Mouse (Mus musculus) 3T3-L1 (cell line): Measurements from ENCODE around the gene Slc3a2.
A peak's percentile ranks its signal among the peaks of the same experiment; 100 is the strongest.

Experiments used
- DNase-seq: peaks from one replicate; pipeline ENCODE4 v3.0.0-alpha.2; 2015; ENCODE audit warnings: low read depth, low spot score

The Slc3a2 gene

DNA sequence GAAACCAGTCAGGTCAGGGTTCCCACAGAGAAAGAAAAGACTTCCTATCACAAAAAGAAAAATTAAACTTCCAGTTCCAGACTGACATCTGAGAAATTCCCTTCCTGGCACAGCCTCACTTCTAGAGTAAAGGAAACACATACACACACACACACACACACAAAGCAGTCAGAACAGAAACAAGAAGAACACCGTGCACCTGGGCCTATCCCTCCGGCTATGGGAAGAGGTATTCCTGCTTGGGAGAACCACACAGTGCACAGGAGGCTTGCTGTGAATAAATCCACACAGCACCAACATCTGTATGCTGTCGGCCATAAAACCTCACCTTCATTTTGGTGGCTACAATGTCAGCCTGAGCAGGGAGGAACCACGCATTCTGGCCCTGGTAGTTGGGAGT lies 11.7 kb downstream of the Slc3a2 start:
- peak; percentile 38 for DNase-seq

DNA sequence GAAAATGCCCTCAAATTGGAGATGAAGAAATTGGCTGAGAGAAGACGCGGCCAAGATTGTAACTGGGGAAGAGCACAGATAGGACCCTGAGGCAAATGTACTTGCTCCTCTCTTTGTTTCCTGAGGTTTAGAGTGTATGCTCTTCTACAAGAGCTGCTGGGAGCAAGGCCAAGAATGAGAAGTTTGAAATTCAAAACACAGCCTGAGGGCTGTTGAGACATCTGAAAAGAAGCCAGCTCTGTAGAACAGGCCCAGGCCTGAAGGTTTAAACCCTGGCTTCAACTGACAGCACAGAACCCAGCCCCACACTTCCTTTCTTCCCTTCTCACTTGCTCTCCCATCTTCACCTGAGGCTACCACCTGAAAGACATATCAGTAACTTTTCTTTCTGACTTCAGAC lies 13.1 kb downstream of the Slc3a2 start:
- DNase-seq, result peak; percentile 96

DNA sequence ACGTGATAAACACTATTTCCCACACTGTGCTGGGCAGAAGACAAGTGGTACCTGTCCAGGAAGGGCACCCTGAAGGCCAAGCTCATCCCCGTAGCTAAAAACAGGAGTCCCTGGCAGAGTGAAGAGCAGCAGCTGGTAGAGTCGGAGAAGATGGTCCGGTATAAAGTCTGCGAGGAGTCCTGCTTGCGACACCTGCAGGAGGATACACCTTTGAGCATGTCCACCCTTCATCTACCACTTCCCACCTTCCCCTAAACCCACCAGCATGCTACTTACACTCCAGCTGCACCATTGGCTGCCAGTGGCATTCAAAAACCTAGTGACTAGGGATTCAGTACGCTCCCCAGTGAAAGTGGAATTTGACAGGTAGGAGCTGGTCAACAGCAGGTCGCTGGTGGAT lies 14.2 kb downstream of the Slc3a2 start:
- DNase-seq, result no peak

DNA sequence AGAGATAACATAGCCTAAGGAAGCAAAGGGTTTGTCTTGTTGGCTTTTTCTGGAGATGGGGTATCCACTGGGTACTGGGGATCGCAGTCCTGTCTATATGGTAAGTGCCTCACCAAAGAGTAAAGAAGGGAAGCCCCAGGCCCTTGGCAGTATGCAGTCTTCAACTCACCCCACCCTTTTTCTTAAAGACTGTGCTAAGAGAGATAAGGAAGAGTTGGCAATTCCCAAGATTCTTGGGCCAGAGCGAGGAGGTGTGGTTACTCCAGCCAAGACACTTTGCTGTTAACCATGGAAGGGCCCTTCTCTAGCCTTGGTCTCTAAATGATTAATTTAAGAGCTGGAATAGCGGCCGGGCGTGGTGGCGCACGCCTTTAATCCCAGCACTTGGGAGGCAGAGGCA lies 16.2 kb downstream of the Slc3a2 start:
- DNase-seq, result no peak

DNA sequence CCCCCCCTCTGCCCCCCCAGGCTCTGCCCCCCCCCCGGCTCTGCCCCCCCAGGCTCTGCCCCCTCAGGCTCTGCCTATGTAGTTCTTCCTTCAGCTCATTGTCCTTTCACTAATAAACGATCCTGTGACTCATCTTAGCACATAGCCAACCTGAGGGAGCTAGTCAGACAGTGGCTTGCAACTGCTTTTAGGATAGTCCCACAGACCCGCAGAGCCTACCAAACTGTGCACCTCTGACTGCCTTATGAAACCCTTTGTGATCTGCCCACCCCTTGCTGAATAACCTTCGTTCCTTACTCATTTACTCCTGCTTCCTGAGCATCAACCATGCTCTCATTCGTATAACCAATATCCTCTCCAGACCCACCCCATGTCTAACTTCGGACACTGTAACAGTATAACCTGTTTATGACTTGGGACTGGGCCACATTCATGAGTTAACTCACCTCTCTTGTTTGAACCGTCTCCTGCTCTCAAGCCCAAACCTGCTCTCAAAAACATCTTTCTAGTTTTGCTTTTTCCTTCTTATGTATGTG lies 17.0 kb downstream of the Slc3a2 start:
- peak; percentile 69 for DNase-seq

DNA sequence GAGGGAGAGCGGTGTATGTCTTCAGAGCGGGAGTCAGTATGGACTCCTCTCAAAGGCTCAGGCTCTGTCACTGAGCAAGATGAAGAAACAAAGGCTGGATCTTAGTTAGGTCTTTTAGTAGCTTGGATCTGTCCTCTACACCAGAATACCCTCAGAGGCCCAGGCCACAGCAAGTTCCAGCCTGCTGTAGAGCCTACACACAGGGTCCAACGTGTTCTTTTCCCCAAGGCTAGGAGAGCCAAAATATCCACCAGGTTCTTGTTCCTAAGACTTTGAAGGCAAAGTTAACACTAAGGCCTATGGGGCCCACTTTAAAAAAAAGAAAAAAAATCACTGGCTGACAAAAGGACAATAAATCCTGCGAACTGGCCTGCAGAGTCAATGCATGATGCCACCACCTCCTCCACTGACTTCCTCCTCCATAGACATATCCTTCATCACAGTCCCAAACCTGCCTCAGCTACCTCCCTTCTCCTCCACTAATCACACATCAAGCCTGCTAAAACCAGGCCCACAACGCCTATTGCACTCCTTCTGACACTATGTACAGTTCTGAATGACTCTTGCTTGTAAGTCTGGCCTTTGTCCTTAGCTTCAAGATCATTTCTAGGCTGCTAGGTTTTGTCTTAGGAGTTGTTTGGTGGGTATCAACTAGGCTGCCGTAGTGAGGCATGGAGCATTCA lies 18.0 kb downstream of the Slc3a2 start:
- peak; percentile 25 for DNase-seq

DNA sequence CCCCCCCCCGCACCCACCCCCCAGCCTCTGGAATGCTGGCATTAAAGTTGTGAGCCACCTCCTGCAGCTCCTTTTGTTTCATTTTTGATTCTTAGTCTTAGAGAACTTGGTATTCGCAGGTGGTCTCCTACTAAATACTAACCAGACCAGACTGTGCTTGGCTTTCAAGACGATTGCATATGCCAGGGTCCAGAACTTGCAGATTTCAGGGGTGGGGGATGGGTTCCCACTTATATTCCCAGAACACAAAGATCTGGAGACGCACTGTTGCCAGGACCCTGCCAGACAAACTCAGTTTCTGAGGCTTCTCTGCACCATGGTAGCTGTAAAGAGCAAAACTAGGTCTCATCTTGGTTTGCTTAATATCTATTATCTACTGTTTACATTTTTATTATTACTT lies 19.6 kb downstream of the Slc3a2 start:
- no peak for DNase-seq

DNA sequence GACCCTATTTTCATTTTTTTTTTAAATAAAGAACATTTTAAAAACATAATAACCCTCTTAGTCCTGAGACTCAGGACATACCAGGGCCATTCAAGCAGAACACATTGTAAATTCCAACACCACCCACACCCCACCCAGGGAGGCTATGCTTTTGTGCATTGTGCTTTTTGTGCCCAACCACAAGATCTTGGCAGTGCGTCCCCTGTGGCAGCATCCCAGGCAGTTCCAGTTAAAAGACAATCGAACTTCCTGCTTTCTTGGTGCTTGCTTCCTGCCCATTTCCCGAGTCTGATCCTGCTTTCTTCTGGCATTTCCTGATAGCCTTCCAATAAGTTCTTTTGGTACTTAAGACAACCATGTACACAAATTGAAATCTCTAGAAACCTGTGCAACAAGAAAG lies 20.7 kb downstream of the Slc3a2 start:
- peak; percentile 91 for DNase-seq

DNA sequence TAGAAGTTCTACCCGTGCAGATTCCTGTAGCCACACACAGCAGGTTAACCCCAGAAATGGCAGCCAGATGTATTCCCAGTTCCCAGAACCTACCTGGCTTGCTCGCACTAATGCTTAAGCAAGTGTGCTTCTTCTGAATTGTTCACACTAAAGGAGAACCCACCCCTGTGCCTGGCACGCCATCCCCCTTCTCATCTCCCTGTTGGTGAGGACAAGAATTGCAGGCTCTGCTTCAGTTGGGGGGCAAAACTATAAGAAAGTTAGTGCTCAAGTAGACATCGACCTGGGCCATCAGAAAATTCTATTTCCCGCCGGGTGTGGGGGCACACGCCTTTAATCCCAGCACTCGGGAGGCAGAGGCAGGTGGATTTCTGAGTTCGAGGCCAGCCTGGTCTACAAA lies 23.5 kb downstream of the Slc3a2 start:
- DNase-seq, result no peak

DNA sequence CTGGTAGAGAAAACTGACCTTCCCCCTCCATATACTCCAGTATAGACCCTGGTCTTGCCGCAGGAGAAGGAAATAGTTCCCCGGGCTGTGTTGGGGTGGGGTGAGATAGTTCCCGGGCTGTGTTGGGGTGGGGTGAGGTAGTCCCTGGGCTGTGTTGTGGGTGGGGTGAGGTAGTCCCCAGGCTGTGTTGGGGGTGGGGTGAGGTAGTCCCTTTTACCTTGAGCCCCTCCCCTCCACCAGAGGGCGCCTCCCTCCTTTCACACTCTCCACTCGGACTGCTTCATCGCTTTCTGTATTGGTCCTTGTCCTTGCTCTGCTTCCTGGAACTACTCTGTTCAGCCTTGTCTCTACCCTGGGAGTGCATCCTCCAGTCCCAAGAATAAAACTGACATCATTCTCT lies 27.8 kb downstream of the Slc3a2 start:
- DNase-seq, result peak; percentile 48

DNA sequence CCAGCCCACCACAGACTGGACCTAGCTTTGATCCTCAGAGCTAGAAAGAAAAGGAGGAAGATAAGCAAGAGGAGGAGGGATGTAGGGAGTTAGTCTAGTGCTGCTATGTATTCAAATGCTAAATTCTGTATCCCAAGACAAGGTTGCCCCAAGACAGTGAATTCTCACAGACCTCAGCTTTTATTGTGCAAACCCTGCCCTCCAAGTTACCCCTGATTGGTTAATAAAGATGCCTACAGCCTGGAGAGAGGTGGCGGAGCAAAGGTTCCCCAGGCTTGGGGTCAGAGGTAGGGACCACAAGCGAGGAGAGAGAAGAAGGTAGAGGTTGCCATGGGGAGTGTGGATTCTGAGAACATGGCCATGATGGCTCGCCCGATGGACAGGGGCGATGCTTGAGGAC lies 30.4 kb downstream of the Slc3a2 start:
- DNase-seq, result no peak

DNA sequence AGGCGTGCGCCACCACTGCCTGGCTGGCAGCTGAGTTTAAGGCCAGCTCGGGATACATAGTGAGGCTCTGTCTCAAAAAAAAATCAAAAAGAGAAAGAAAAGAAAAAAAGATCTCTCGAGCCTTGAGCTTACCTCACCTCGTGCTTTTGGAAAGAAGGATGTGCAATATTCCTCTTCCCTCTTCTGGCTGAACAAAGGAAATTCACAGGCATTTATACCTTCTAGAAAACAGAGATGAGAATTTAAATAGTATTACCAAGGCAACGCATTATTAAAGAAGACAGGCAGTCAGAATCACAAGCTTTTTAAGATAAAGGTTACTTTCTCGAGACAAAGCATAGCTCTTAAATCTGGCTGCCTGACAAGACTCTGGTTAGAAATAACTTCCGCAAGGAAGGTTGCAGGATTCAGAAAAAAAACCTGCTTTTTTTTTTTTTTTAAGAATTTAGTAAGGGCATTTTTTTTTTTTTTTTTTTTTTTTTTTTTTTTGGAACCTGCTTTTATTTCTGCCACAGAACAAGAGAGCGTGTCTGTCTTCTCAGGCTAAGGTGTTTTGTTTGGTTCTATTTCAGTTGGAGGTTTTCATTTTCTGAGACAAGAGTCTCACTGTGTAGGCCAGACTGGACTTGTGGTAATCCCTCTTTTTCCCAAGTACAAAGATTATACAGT lies 31.2 kb downstream of the Slc3a2 start:
- DNase-seq, result no peak

DNA sequence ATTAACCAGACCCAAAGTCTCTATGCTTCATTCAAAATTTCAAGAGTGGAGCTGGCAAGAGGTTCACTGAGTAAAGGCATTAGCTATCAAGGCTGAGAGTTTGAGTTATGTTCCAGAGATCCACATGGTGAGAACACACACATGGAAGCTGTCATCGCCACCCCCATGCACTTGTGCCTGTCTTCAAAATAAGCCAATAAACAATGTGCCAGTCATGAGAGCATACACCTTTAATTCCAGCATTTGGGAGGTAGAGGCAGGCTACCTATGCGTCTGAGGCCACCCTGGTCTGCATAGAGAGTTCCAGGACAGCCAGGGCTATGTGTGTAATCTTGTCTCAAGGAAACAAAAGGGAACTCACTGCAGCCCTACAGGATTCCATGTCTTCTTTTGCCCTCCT lies 39.5 kb downstream of the Slc3a2 start:
- no peak for DNase-seq

DNA sequence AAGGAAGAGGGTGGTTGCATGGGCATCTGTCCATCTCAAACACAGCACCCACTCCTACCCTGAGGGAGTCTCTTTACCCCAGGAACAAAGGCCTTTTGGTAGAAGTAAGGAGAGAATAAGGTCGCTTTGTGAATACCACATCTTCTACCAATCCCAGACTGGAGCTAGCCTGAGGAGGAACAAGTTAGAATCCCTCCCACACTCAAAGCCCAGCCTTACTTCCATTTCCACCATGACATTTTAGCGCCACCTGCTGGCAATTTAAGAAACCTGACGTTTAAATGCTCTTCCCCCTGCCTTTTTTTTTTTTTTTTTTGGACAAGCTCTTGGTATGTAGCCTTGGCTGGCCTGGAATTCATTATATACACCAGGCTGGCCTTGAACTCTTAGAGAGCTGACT lies 40.2 kb downstream of the Slc3a2 start:
- DNase-seq, result peak; percentile 97

DNA sequence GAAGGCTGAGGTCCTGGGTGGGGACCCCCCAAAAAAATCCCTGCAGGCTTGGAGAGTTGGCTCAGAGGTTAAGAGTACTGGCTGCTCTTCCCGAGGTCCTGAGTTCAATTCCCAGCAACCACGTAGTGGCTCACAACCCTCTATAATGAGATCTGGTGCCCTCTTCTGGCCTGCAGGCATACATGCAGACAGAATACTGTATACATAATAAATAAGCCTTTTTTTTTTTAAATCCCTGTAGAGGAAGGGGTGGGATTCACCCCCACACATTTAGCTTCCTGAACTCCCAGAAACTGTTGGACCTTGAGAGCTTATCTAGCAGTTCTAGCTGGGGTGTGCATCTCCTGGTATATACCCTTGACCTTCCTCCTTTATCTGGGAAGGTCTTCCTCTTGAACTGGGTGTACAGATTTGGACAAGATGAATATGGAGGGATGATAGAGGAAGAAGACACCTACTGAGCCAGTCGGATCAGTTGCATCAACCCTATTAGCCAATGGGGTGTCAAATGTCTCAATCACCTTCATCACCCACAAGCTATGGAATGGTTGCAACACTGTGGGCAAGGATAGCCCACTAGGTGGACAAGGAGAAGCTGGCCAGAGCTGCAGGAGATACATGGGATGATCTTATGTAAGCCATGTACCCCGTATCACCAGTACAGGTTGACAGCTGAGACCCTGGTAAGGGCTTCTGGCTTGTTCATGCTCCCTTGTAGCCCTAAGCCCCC lies 41.4 kb downstream of the Slc3a2 start:
- DNase-seq, result no peak

DNA sequence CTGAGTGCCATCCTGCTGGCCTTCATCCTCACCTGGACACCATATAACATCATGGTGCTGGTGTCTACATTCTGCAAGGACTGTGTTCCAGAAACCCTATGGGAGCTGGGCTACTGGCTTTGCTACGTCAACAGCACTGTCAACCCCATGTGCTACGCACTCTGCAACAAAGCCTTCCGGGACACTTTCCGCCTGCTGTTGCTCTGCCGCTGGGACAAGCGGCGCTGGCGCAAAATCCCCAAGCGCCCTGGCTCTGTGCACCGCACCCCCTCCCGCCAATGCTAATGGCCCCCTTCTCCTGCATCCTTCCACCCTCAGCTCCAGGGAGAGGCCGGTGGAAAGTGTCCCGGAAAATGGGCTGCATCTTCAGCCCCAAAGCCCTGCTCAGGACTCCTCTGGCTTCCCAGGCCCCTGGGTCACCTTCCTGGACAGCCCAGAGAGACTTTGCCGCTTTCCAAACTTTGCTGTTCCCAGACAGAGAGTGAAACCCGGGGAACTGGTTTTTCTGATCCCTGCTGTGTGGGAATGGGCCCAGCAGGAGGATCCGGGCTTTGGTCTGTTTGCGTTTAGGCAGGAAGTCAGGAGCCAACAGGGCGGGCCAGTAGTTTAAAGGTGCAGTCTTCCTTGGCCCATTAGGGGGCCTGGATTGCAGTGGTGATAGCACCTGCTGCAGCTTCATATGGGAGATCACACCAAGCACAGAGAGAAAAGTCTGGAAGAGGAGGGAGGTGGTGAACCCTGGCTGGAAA lies 44.0 kb downstream of the Slc3a2 start:
- no peak for DNase-seq

DNA sequence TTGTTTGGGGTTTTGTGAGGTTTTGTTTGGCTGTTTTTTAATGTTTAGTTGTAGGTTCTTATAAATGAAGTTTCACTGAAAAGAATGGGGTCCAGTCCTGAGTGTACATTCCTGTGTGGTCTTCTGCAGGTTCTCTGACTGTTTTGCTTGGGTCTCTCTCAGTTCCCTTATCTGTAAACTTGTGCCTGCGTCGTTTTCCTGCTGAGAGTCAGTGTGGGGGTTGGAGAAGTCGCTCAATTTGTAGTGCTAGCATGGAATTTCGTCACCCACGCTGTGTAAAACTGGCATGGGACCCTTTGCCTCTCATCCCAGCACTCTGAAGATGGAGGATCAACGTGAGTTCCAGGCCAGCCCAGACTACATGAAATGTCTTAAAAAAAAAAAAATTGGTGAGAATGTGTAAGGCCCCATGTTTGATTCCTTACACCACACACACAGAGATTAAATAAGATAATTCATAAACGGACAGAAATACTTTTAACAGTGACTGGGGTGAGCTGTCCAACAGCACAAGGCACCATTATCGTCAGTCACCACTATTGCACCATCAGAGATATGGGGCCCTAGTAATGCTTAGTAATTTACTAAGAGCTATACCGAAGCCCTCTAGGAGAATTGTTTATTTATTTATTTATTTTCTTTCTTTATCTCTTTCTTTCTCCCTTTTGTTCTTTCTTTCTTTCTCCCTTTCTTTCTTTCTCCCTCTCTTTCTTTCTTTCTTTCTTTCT lies 49.7 kb downstream of the Slc3a2 start:
- no peak for DNase-seq

DNA sequence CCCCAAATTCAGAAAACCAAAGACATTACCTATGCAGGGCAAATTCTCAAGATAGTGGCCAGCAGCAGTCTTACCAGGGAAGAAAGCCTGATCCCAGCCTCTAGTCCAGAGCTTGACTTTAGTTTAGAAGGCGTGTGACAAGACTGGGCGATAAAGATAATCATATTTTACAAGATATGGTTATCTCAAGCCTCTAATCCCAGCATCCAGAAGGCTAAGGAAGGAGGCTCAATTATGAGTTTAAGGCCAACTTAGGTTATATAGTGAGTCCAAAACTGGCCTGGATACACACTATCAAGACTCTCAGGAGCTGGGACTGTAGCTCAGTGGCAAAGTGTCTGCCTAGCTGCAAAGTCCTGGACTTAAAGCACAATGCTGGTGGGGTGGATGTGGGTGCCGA lies 50.3 kb downstream of the Slc3a2 start:
- no peak for DNase-seq

DNA sequence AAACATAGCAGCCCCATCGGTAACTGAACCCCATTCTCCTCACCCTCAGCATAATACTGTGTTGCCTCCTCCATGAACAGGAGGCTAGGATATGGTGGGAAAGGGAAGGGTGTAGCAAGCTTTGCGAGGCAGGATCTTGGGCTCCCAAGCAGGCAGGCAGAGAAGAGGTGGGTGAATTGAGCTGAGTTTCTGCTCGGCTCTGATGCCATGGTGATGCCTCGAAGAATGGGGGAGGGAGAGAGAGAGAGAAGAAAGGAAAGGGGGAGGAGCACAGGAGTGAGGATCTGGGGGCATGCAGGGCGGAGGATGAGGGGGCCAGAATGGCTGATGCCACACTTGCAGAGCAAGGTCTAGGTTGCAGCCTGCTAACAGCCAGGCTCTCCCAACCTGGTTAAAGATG lies 57.4 kb downstream of the Slc3a2 start:
- no peak for DNase-seq

DNA sequence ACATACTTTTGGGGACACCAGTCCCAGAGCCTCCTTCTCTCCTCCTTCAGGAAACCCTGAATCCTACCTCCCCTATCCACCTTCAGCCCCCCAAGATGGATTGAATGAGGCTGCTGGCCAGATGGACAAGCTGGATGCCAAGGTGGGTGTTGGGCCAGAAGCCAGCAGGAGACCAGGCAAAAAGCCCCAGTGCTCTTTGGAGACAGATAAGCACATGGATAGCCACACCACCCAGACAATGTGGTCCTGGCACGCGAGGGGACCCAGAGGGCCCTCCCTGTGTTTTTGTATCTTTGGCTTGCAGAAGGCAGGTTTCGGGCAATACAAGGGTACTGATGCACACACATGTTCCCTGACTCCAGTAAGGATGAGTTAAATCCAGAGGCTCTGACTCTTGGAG lies 58.3 kb downstream of the Slc3a2 start:
- no peak for DNase-seq

DNA sequence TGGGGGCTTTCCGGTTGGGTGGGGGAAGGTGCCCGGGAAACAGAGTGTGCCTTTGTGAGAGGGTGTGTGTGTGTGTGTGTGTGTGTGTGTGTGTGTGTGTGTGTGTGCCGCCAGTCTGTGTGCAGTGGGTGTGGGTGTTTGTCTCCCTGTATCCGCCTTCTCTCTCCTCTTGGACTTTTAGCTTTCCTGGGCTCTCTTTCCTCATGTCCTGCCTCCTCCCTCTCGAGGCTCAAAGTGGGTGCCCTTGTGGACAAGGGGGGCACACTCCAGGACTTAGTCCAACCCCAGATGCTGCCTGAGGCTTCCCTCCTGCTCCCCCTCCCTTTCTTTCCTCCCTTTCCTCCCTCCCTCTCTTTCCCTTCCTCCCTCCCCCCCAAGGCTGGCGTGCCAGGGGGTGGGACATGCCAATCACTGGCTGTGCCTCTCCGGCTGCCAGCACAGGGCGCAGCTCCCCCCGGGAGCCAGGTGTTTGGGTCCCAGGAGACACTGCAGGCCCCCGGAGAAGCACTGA lies 59.2 kb downstream of the Slc3a2 start:
- no peak for DNase-seq
